Mouse (Mus musculus) E14TG2a.4 (cell line): ENCODE results near the gene Ctbp2.

Source experiments
- CTCF ChIP-seq: conservative IDR thresholded peaks from 2 replicates; pipeline ENCODE4 v1.5.1; 2014; ENCODE audit warnings: low read length
- NANOG ChIP-seq: IDR thresholded peaks from 2 replicates; pipeline ENCODE4 v1.6.1; 2014; ENCODE audit warnings: borderline replicate concordance, low read length, mixed read lengths

DNA sequence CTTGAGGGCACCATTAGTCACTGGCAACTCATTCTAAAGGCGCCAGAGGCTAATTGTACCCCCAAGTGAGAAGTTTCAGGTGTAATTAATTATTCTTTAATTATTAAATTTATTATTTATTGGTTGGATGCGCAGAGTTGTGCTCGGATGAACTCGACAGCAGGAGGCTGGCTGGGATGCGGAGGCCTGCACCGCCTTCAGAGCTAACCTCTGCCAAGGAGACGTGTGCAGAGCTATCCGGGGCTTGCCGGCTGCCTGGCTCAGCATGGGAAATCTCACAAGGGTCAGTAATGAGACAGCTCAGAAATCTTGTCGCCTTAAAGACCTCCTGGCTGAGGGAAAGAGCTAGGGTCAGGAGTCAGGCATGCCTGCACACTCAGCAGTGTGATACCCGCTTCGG, 31.5 kb upstream of the Ctbp2 start:
- TF ChIP-seq CTCF (no peak), NANOG (no peak)
